Mouse (Mus musculus) granulocyte monocyte progenitor cell, adult 5-6 weeks (primary cell): ENCODE measurements around the gene Alcam. TPM values are rescaled to one million over a fixed set of nuclear protein-coding genes. Genes with fewer than 3 reads are reported as not detected.

Experiments
- ATAC-seq: replicated peaks from 2 replicates; pipeline ENCODE4 v1.8.0; 2016; ENCODE audit warnings: mild to moderate bottlenecking, moderate TSS enrichment, inconsistent platforms; ENCODE audit not compliant: poor library complexity, severe bottlenecking
- total RNA-seq, 2 experiments: library from RNA; stranded (forward) in 1 of 2; stranded (reverse) in 1 of 2; fragments of 200-712, 200-1000 nt in 1 of 2; fragments of >200 nt in 1 of 2; fragmentation: Nextera tagmentation in 1 of 2; gene quantifications; 2 replicates each; pipeline ENCODE4 v1.2.3; 2014 to 2017

Gene Alcam
- total RNA-seq (2014; fragmentation: Nextera tagmentation) (10.9 and 28.9 TPM in 2 replicates), total RNA-seq (2017) (45.0 and 45.8 TPM in 2 replicates)

DNA sequence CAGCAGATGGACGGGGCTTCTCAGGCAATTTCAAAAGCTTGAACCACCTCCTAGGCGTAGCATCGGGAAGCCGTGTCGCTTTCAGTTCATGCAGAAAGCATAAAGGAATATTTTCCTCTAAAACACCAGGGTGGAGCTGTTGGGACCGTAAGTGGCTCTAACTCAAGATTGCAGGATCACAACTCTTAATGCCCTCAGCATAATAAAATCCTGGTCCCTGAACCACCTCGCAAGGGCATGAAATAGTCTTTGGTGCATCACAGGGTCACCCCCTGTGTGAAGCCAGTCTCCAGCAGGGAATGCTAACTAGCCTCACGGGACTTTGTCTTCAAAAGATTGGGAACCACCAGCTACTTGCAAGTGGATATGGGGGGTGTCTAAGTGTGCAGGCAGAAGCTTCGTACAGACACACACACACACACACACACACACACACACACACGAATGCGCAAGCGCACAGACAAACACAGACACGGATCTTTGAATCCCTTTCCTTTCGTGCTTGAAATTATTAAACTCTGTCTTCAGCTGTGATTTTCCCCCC is at the start of gene Alcam:
Gene Alcam, minus strand, starts transcription at position 104 of the 544 bp plus-strand sequence.
- no peak for ATAC-seq

DNA sequence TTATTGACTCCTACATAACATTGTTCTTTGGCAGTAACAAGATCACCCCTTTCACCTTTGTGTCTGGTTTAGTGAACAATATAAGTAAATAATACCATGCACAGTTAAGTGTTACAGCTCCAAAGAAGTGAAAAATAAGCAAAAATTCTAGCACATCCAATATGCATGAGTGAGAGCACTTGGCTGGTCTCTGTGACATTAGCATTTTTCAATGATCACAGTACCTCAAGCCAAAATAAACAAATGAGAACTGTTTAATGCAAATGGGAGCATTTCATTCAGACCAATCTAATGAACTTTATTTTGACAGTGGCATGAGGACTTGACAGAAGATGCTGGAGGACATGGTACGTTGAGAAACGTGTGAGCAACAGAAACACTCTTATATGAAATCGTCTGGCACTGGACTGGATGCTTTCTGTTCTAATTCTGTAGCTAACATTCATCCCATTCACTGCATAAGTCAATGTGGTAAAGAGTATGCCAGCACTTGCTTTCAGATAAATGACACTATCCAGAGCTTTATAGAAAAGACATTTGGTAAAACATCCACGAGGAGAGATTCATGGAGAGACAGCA is 45.0 kb upstream of the Alcam start:
- ATAC-seq, result no peak

DNA sequence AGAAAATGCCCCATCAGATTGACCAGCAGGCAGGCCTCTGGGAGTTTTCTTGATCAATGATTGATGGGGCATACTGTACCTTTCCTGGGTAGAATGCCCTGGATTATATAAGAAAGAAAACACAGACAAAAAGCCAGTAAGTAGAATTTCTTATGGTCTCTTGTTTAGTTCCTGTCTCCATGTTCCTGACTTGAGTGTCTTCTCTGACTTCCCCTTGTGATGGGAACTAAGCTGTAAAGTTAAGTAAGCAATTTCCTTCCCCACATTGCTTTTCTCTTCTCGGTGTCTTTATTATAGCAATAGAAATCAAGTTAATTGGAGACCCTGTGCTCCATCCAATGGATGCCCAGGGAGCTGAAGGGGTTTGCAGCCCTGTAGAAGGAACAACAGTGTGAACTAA is 36.7 kb upstream of the Alcam start:
- no peak for ATAC-seq

DNA sequence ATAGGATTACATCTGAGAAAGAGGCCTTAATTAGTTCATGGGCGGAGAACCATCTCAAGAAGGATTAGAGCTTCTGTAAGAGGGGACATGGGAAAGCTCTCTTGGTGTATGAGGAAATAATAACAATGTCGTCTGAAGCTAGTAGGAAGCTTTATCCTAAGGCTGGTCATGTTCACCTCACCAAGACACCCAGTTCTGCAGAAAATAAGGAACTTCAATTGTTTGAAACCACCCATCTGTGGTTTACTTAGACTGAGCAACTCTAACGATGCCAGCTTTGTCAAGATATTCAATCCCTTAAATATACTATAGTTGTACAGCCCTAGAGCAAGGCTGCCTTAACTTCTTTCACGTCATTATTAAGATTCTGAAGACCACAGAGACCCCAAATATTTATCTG is 20.4 kb upstream of the Alcam start:
- peak; percentile 72 for ATAC-seq

DNA sequence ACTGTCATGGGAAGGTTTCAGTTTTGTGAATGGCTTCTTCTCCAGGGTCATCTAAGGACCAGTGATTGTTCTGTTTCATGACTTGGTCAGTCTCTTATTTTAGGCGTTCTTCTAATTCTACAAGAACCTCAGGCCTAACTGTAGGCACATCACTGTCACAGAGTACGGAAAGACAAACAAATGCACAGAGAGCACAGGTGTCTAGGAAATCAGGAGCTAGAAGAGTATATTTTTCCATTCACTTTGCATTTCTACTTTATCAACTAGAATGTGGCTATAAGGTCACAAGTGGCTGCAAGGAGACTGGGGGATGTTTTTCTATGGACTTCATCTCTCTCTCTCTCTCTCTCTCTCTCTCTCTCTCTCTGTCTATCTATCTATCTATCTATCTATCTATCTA is 19.2 kb upstream of the Alcam start:
- no peak for ATAC-seq

DNA sequence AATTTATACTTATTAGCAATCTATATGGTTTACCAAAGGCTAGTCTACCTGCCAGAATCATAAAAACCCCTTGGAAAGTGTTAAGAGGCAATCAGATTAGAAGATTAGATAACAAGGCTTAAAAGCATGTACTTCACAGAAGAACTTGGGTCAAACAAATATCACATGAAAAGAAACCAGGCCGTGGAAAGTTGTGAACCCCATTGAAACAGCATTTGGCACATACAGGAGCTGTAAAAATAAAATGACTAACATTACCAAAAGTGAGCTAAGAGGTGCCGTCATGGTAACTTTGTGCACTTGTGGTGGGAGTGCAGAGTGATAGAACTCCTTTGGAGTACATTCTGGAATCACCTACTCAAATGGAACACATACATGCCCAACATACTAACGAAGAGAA is 18.8 kb upstream of the Alcam start:
- no peak for ATAC-seq

DNA sequence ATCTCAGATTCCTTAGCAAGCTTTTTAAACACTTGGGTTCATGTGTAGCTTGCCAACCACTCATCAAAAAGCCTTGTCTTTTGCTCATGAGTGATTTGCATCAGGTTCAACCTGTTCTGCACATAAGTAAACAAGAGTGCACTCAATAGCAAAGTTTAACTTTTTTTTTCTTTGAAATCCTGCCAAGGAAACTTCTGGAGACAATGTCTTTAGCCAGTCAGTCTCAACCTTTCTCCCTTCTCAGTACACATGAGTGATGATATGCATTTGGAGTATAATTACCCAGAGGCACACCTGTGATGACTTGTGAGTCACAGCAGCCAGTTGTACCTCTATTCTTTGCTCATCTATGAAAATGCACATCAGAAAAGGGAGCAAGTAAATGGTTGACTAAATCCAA is 18.2 kb upstream of the Alcam start:
- ATAC-seq, result no peak

DNA sequence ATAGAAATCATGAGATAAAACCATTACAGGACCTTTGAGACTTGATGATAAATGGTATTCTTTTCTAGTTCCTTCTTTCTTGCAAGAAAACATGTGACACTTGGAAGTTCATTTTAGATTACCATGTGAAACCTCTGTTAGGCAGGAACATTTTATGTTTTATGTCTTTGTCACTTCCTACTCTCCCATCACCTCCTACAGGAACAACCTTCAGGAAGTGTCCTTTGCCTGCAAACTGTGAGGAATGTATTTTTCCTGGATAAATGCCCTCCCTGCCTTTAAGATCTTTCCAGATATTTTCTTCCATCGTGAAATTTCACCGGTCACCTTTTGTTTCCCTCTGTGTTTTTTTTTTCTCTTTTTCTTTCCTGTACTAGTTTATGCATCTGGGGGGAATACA is 17.0 kb upstream of the Alcam start:
- no peak for ATAC-seq

DNA sequence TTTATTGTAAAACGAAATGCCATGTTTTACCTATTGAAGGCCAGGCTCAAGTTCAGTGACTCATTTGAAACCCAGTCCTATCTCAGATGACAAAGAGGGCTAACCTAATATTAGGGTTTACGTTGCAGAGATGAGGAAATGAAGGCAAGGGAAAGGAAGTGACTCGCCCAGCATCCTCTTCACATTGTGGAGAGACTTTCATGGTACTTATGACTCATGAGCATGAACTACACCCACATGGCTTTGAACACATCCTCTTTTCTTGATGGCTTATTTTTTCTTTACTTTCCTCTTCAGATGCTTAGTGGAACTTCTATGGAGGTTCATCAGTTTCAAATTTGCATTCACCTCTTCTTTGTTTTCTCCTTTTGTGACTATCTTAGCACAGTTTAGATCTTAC is 16.4 kb upstream of the Alcam start:
- peak; percentile 88 for ATAC-seq

DNA sequence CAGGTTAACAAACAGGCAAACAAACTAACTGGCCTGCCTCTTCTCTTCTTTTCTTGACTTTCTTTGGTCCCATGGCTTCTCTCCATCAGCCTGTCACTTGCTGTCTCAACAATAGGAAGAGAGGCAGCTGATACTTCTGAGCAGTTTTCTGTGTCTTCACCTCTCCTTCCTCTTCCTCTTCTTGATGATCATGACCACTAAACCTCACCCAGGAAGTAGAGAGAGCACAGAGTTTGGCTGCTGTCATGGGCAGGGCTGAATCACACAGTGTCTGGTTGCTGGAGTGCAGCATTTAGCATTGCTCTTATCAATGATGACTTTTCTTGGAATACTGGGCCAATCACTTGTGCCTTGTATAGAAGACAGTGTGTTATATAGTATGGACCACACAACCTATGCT is 14.6 kb upstream of the Alcam start:
- ATAC-seq, result peak; percentile 83

DNA sequence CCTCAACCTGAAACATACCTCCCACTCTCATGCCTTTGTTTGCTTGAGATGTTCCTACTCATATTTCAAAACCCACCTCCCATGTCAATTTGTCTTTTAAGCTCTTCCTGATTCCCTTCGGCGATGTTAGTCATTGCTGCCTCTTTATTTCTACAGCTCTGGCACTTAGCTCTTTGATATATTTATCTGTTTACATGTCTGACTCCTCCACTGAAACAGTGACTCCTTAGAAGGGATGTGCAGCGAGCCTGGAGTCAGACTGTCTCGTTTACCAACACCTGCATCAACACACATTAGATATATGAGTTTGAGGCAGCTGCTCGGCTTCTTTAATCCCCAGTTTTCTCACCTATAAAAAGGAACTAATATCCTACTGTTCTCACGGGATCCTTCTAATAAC is 12.9 kb upstream of the Alcam start:
- no peak for ATAC-seq

DNA sequence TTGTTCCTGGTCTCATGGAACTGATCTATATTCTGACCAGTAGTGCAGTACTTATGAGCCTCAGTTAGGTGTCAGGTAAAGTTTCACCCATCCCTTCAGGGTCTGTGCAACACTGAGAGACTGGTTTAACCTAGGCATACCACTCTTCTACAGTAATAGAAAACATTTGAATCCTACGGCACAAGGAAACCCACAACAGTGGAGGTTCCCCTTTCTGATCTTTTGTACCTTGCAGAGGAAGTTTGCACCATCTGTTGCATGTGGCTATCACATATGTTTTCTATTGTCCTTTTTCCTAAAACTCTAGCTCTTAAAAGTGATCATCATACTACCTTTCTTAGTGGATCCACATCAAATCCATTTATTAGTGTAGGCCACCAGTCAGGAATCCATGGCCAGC is 10.7 kb upstream of the Alcam start:
- peak; percentile 84 for ATAC-seq

DNA sequence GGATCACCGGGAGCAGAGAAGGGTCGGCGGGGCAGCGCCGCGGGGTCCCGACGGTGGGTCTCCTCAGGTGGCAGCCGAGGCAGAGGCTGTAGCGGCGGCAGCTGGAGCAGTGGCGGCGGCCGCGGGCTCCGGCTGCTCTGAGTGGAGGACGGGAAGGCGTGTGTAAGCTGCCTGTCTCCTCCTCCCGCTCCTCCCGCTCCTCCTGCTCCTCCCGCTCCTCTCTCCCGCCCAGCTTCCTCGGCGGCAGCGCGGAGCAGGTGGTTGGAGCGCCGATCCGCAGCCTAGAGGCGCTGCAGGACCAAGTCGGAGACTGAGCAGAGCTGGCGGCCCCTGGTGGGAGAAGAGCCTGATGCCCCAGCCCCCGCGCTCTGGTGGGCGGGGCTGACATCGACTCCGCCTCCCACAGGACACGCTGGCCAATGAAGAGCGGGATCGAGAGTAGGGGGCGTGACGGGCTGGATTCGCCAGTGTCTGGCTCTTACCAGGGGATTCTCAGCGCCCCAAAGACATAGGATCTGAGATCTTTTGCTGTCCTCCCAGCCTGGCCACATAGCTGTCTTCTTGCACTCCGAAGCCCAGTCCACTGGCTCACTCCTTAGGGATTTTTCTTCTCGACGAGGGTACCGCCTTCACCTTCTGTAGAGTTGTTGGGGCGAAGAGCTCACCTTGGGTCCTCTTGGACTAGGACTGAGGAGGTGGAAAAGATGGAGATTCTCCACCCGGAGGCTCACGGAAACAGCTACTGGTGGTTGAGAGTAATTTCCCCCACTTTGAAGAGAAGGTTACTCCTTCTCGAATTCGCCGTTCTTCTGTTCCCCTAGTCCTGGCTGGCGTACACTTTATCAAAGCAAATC is 785 bp downstream of the Alcam start:
- peak; percentile 75 for ATAC-seq

DNA sequence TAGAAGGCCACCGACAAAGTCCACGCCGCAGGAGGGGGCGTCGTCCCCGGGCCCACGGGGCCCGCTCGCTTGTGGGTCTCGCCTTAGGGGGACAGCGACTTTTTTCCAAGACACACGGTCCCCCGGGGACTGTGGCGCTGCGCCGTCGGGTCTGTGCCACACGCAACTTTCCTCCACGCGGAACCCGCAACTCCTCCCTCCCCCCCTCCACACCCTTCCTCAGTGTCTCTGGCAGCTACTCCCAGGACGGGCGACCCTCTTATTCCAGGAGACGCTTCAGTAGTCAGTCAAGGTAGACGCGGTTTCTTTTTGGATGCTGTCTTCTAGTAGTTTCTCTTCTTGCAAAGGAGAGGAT is 1.4 kb downstream of the Alcam start:
- no peak for ATAC-seq

DNA sequence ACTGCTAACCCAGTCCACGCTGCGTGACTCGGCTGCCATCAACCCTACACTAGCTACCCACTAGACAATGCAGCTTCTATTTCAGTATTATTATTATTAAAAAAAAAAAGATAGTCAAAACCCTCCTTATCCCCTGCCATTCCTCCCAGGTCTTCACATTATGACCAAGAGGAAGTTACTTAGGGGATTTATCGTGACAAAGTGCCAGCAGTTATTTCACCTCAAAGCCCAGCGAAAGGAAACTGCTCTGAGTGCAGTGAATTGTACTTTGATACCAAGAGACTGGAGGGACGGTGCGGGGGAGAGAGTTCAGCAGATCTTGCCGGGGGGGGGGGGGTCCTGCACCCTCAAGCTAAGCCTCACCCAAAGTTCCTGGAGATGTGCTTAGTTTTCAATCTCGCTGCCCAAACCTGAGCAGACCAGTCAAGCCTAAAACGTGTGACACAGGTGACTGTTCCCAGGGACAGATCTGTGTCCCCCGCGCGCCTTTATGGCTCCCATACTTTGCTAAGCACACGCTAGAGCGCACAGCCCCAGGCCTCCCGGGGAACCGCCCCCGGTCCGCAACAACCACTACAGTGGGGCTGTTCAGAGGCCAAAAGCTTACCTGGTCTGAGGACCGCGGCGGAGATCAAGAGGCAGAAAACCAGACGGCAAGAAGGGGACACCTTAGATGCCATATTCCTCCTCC is 1.9 kb downstream of the Alcam start:
- no peak for ATAC-seq

DNA sequence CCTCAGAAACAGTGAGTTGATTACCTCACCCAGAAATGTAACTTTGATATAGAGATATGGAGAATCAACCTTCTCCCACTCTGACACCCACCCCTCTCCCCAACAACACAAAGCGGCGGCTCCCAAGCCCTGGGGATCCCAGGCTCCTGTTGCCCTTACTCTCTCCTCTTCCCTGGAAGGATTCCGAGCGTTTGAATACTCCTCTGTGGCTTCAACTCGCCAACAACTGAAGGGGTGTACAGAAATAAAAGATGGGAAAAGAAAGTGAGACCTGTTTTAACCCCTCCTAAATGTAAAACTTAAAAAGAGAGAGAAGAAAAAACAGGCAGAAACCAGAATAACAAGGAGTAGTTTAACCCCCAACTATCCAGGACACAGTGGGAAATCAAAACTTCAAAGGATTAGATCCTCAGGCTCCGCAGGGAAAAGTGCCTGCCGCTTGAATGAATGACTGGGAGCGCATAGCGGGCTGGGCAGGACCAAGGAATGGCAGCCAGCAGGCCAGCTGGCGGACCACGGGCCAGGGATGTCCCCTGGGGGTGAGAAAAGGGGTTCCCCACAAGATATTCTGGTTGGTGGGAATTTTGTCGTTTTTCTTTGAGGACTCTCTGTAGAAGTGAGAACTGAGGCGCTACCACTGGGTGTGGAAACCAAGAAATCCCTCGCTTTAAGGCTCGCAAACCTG is 2.6 kb downstream of the Alcam start:
- ATAC-seq, result peak; percentile 4; the same call in 1 of the 2 replicates

DNA sequence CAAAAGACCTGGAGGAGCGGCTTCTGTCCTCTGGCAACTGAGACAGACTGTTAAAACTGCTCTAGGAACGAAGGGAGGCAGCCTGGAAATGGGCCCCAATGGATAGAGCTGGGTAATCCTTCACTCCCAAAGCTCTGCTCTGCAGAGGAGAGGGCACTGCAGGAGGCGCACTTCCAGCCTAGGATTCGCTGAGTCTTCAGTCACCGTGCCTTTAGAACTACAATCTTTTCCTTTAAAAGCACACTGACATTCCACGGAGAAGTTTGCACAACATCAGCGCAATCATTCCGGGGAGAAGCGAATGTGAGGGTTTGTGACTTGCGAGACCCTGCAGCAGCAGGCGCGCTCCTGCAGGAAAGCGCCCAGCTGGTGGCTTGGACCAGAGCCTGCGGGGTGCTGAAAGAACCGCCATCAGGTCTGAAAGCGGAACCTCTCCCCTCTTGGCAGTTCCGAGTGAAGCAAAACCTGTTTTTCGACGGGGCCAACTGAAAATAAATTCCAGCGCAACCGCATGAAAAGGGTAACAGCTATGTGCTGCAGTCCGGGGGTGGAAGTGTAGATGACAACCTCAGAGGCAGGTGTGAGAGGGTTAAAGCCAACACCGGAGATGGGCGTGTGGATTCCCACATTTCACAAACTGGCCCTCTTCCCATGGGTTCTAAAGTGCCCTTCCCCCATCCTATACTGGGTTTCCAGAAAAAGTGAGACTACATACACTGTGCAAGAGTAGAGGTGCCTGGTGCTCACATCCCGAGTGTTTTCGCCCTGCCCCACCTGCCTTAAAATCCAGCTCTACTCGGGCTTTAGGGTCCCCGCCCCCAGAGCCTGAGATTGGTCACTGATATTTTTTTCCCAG is 3.4 kb downstream of the Alcam start:
- peak; percentile 56 for ATAC-seq

DNA sequence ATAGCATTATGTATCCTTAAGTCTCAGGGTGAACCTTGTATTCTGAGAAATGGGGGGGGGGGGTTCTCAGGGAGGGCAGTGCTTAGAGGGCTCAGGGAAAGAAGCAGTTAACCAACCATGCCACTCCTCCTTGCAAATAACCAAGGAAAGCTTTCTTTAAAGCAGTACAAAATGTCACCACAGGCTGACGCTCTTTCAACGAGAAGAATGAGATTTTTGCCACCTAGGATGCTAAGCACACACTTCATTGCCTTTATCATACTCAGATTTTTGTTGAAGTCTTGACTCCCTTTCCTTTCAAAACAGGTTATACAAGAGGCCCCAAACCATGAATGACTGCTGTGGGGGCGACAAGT is 4.0 kb downstream of the Alcam start:
- no peak for ATAC-seq

DNA sequence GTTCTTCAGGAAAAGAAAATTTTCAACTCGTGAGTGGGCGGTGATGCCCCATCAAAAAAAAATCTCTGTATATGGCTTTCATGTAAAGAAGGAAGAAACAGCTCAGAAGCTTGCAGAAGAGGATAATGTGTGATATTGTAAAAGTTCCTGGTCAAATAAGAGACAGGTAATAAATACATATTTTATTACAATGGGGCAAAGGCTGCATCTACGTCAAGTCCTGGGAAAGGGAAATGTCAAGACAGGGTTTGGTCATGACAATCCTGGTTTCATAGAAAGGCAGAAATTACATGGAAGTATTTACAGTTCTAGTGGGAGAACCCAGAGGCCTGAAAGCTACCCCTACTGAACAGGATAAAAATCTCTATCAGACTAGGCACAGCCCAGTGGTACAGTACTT is 7.9 kb downstream of the Alcam start:
- ATAC-seq, result no peak
